Mouse (Mus musculus) brain, embryonic 18.5 days (tissue): ENCODE measurements around the gene Odf3l2.

Experiments
- DNase-seq: peaks from one replicate; pipeline ENCODE4 v3.0.0-alpha.2; 2012; ENCODE audit warnings: low read depth, low spot score

Odf3l2 gene

GRCm38 (mm10) chr10:79671396-79672087 lies 26.0 kb upstream of the Odf3l2 start:
- DNase-seq = no peak

GRCm38 (mm10) chr10:79670071-79670888 lies 24.7 kb upstream of the Odf3l2 start:
- DNase-seq = no peak

GRCm38 (mm10) chr10:79669576-79670057 lies 24.1 kb upstream of the Odf3l2 start:
- DNase-seq = peak; percentile 69

GRCm38 (mm10) chr10:79668771-79669575 lies 23.4 kb upstream of the Odf3l2 start, which contains the start of gene Tpgs1:
Gene Tpgs1 (plus strand): TSS chr10:79669369.
- DNase-seq = peak; percentile 91

- DNase-seq = no peak
Measured at GRCm38 (mm10) chr10:79668076-79668475, 22.5 kb upstream of the Odf3l2 start.

GRCm38 (mm10) chr10:79666493-79666892 lies 21.0 kb upstream of the Odf3l2 start:
- DNase-seq = no peak

- no peak for DNase-seq
Measured at GRCm38 (mm10) chr10:79665051-79665450, 19.5 kb upstream of the Odf3l2 start.

GRCm38 (mm10) chr10:79664131-79664665 lies 18.7 kb upstream of the Odf3l2 start, which contains the start of gene Madcam1:
Gene Madcam1 (plus strand): TSS chr10:79664559.
- no peak for DNase-seq

GRCm38 (mm10) chr10:79661861-79662260 lies 16.3 kb upstream of the Odf3l2 start:
- no peak for DNase-seq

- no peak for DNase-seq
Measured at GRCm38 (mm10) chr10:79660298-79660697, 14.8 kb upstream of the Odf3l2 start.

GRCm38 (mm10) chr10:79658829-79659228 lies 13.3 kb upstream of the Odf3l2 start:
- DNase-seq = no peak

- DNase-seq = peak; percentile 74
Measured at GRCm38 (mm10) chr10:79654946-79655395, 9.4 kb upstream of the Odf3l2 start.

- no peak for DNase-seq
Measured at GRCm38 (mm10) chr10:79652789-79653188, 7.3 kb upstream of the Odf3l2 start.

- DNase-seq = no peak
Measured at GRCm38 (mm10) chr10:79649070-79649751, 3.7 kb upstream of the Odf3l2 start.

GRCm38 (mm10) chr10:79638486-79639204 lies 6.9 kb downstream of the Odf3l2 start:
- DNase-seq = no peak

- DNase-seq = peak; percentile 80
Measured at GRCm38 (mm10) chr10:79637128-79638110, 8.1 kb downstream of the Odf3l2 start, which contains the start of gene Shc2. Gene Shc2 (minus strand): TSS chr10:79637918.

GRCm38 (mm10) chr10:79636287-79636686 lies 9.3 kb downstream of the Odf3l2 start:
- DNase-seq = no peak

GRCm38 (mm10) chr10:79633006-79633777 lies 12.3 kb downstream of the Odf3l2 start:
- no peak for DNase-seq
